Mouse (Mus musculus) stomach, postnatal 0 days (tissue): ENCODE results near the gene Tbcel. TPM values are rescaled to one million over a fixed set of nuclear protein-coding genes. Genes with fewer than 3 reads are reported as not detected.
A peak's percentile ranks its signal among the peaks of the same experiment; 100 is the strongest.

Experiments
- ATAC-seq: fragments of 200-750 bp; cut with Nextera tagmentation; 2 replicates; pipeline ENCODE4 v1.8.0; 2017; ENCODE audit not compliant: low FRiP score, low TSS enrichment
- DNase-seq: peaks from one replicate; pipeline ENCODE4 v3.0.0-alpha.2; 2016; ENCODE audit warnings: low spot score
- H3K27ac ChIP-seq: fragments of 300-500 bp; sonication (generic); replicated peaks from 2 replicates; pipeline ENCODE4 v1.5.1; 2014; ENCODE audit warnings: mild to moderate bottlenecking, control low read depth
- H3K27me3 ChIP-seq: fragments of 300-500 bp; sonication (generic); 2 replicates; pipeline ENCODE4 v1.6.1; 2014; ENCODE audit warnings: low read length; ENCODE audit not compliant: control insufficient read depth, insufficient read depth
- H3K36me3 ChIP-seq: fragments of 300-500 bp; sonication (generic); 2 replicates; pipeline ENCODE4 v1.6.1; 2014; ENCODE audit warnings: low read length, mixed read lengths; ENCODE audit not compliant: control insufficient read depth, insufficient read depth
- H3K4me1 ChIP-seq: fragments of 300-500 bp; sonication (generic); replicated peaks from 2 replicates; pipeline ENCODE4 v1.6.1; 2014; ENCODE audit warnings: antibody characterized with exemption; ENCODE audit not compliant: control insufficient read depth, insufficient read depth
- H3K4me2 ChIP-seq: fragments of 300-500 bp; sonication (generic); replicated peaks from 2 replicates; pipeline ENCODE4 v1.6.1; 2014; ENCODE audit warnings: low read depth, mild to moderate bottlenecking, control low read depth, moderate library complexity
- H3K4me3 ChIP-seq: fragments of 300-500 bp; sonication (generic); 2 replicates; pipeline ENCODE4 v1.5.1; 2014; ENCODE audit warnings: low read depth, low read length, control low read depth
- H3K9ac ChIP-seq: fragments of 300-500 bp; sonication (generic); 2 replicates; pipeline ENCODE4 v1.6.1; 2014; ENCODE audit warnings: mild to moderate bottlenecking, low read length, control low read depth, mixed read lengths
- H3K9me3 ChIP-seq: fragments of 300-500 bp; sonication (generic); 2 replicates; pipeline ENCODE4 v1.6.1; 2016; ENCODE audit warnings: low read length; ENCODE audit not compliant: control insufficient read depth
- CTCF ChIP-seq: IDR thresholded peaks from 2 replicates; pipeline ENCODE4 v1.5.1; 2016; ENCODE audit warnings: antibody characterized with exemption, low read depth, mild to moderate bottlenecking, moderate library complexity
- EP300 ChIP-seq: optimal IDR thresholded peaks from 2 replicates; pipeline ENCODE3; 2016; ENCODE audit warnings: antibody characterized with exemption
- WGBS: fragments of 180-500 bp; shearing (Covaris S2); extraction: QIAGEN DNeasy Blood & Tissue Kit; methylation state at CpG from one replicate; pipeline ENCODE4 v1.1.7; 2014; 5-methylcytosine and 5-hydroxymethylcytosine counted together
- polyA plus RNA-seq: library from polyadenylated mRNA; unstranded; fragments of >200 nt; fragmentation: Nextera tagmentation; extraction: Ambion mirVana; gene quantifications from 2 replicates; pipeline ENCODE4 v1.2.1, GENCODE M21; 2015

Tbcel gene
- polyA plus RNA-seq, 1 experiment from 2014 or later = 3.0 TPM

- TF ChIP-seq CTCF (no peak), EP300 (no peak)
- H3K36me3 ChIP-seq = no peaks in the 10 kb centered on the region
- no peak overlapping the region for H3K4me2 ChIP-seq
- no peak overlapping the region for H3K9ac ChIP-seq
- no peaks in the 10 kb centered on the region for H3K9me3 ChIP-seq
- H3K4me3 ChIP-seq = no peak overlapping the region
- no peak for ATAC-seq
- H3K4me1 ChIP-seq = peaks cover 3% of the 10 kb centered on the region; the same call in 1 of the 2 replicates
- no peak overlapping the region for H3K27ac ChIP-seq
- DNase-seq = no peak
- 27% methylated on average over 6 of the region's 6 CpGs for WGBS
- no peaks in the 10 kb centered on the region for H3K27me3 ChIP-seq
Measured at GRCm38 (mm10) chr9:42533041-42533440, 25.4 kb upstream of the Tbcel start.

GRCm38 (mm10) chr9:42531951-42532350, 24.3 kb upstream of the Tbcel start:
- H3K4me2 ChIP-seq = no peak overlapping the region
- no peaks in the 10 kb centered on the region for H3K36me3 ChIP-seq
- TF ChIP-seq EP300 = no peak
- TF ChIP-seq CTCF = no peak
- peaks cover 3% of the 10 kb centered on the region; the same call in 1 of the 2 replicates for H3K4me1 ChIP-seq
- H3K27me3 ChIP-seq = no peaks in the 10 kb centered on the region
- WGBS = 44% methylated on average over 3 of the region's 3 CpGs
- no peak overlapping the region for H3K4me3 ChIP-seq
- no peak overlapping the region for H3K27ac ChIP-seq
- ATAC-seq = no peak
- no peaks in the 10 kb centered on the region for H3K9me3 ChIP-seq
- no peak for DNase-seq
- H3K9ac ChIP-seq = no peak overlapping the region

- Histone ChIP-seq H3K9me3 (no peaks in the 10 kb centered on the region), H3K4me1 (peaks cover 3% of the 10 kb centered on the region; the same call in 1 of the 2 replicates), H3K27me3 (no peaks in the 10 kb centered on the region), H3K36me3 (no peaks in the 10 kb centered on the region), H3K27ac (no peak overlapping the region), H3K9ac (no peak overlapping the region), H3K4me2 (no peak overlapping the region), H3K4me3 (no peak overlapping the region)
- ATAC-seq = no peak
- no peak for DNase-seq
- 42% methylated on average over 7 of the region's 7 CpGs for WGBS
- no peak for TF ChIP-seq EP300
- no peak for TF ChIP-seq CTCF
Measured at GRCm38 (mm10) chr9:42530221-42531152, 22.9 kb upstream of the Tbcel start.

GRCm38 (mm10) chr9:42520587-42521084, 13.0 kb upstream of the Tbcel start:
- Histone ChIP-seq H3K4me3 (peak overlapping the region; percentile 21), H3K4me1 (no peaks in the 10 kb centered on the region; the same call in 1 of the 2 replicates), H3K27ac (no peak overlapping the region), H3K4me2 (peak overlapping the region; percentile 63), H3K27me3 (no peaks in the 10 kb centered on the region), H3K9ac (0 out of 2 replicates have a peak overlapping the region, but pooled peaks have one; percentile 31), H3K36me3 (no peaks in the 10 kb centered on the region), H3K9me3 (no peaks in the 10 kb centered on the region)
- DNase-seq = peak; percentile 21
- TF ChIP-seq CTCF = peak; percentile 28; the same call in 1 of the 2 replicates
- TF ChIP-seq EP300 = no peak
- 0 out of 2 replicates have a peak, but pooled peaks have one; percentile 40 for ATAC-seq
- WGBS = 12% methylated on average over 36 of the region's 36 CpGs

- DNase-seq (no peak), ATAC-seq (no peak)
- no peaks in the 10 kb centered on the region for H3K9me3 ChIP-seq
- no peak overlapping the region for H3K9ac ChIP-seq
- H3K36me3 ChIP-seq = no peaks in the 10 kb centered on the region
- H3K4me3 ChIP-seq = no peak overlapping the region
- H3K27me3 ChIP-seq = no peaks in the 10 kb centered on the region
- no peaks in the 10 kb centered on the region; the same call in 1 of the 2 replicates for H3K4me1 ChIP-seq
- no peak overlapping the region for H3K4me2 ChIP-seq
- TF ChIP-seq CTCF (no peak), EP300 (no peak)
- 54% methylated on average over 14 of the region's 14 CpGs for WGBS
- H3K27ac ChIP-seq = no peak overlapping the region
Measured at GRCm38 (mm10) chr9:42518163-42518562, 10.6 kb upstream of the Tbcel start.

- H3K36me3 ChIP-seq = no peaks in the 10 kb centered on the region
- H3K9me3 ChIP-seq = no peaks in the 10 kb centered on the region
- 55% methylated on average over 5 of the region's 5 CpGs for WGBS
- no peak overlapping the region for H3K27ac ChIP-seq
- no peaks in the 10 kb centered on the region for H3K27me3 ChIP-seq
- H3K4me3 ChIP-seq = no peak overlapping the region
- H3K9ac ChIP-seq = no peak overlapping the region
- no peak overlapping the region for H3K4me2 ChIP-seq
- no peak for TF ChIP-seq EP300
- TF ChIP-seq CTCF = no peak
- H3K4me1 ChIP-seq = no peaks in the 10 kb centered on the region
- DNase-seq (no peak), ATAC-seq (no peak)
Measured at GRCm38 (mm10) chr9:42513159-42513558, 5.5 kb upstream of the Tbcel start.
